Mouse (Mus musculus): ENCODE results near the gene Cdkal1.

DNA sequence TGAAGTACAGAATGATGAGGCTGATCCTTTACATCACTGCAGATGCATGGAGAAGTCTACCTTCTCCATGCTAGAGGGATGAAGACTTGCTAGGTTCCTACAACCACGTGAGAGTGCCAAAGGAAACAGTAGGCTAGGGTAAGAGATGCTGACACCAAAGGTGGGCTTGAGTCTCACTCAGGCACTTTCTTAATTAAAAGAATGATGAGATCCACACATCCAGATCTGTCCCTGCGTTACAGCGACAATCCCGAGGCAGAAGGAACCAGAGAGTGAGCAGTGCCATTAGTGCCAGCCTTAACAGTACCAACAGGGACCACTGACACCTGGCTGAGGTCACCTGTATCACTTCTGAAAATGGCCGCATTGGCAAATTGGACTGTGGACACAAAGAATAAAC lies 539.2 kb downstream of the Cdkal1 start:
- no peak for TF ChIP-seq POLR2A (IDR thresholded peaks at IDR 0.05; ENCODE audit: borderline replicate concordance, insufficient read depth, low read length)
- TF ChIP-seq CTCF (IDR thresholded peaks at IDR 0.05; ENCODE audit: borderline replicate concordance, insufficient read depth, low read depth, low read length), result no peak
